Mouse (Mus musculus) CH12.LX (cell line): ENCODE measurements at regions not wholly inside any gene's neighbourhood (a gene's known extent, or its start where the extent isn't known, plus 50 kb on each side); places are given as distances from the start of the nearest gene placed in this dataset.

Experiments
- DNase-seq: peaks from one replicate; pipeline ENCODE4 v3.0.0-alpha.2; 2013; ENCODE audit errors: extremely low read depth
- H3K27ac ChIP-seq: 2 replicates; pipeline ENCODE4 v1.5.1; 2012; ENCODE audit warnings: low read depth, mild to moderate bottlenecking, control low read depth, moderate library complexity; ENCODE audit not compliant: insufficient read depth
- H3K27me3 ChIP-seq: replicated peaks from 2 replicates; pipeline ENCODE3; 2012; ENCODE audit warnings: inconsistent platforms
- H3K36me3 ChIP-seq, 2 experiments: replicated peaks in 1 of 2; 2 replicates each; pipeline versions ENCODE3 to v1.6.1; 2012; ENCODE audit warnings: inconsistent platforms in 1 of 2, low read length in 1 of 2, mild to moderate bottlenecking in 1 of 2, mixed read lengths in 1 of 2, moderate library complexity in 1 of 2; ENCODE audit not compliant: control insufficient read depth in 1 of 2, insufficient read depth in 1 of 2
- H3K4me1 ChIP-seq, 2 experiments: 2 replicates each; pipeline ENCODE4 v1.6.1; 2012; ENCODE audit warnings: inconsistent platforms in 1 of 2, moderate library complexity in 1 of 2; ENCODE audit not compliant: insufficient read depth in 2 of 2, control insufficient read depth in 1 of 2
- H3K4me2 ChIP-seq: 2 replicates; pipeline ENCODE4 v1.6.1; 2012; ENCODE audit warnings: low read depth, mild to moderate bottlenecking, control low read depth; ENCODE audit not compliant: poor library complexity, insufficient read depth, severe bottlenecking
- H3K4me3 ChIP-seq, 3 experiments: fragments of 150-350 bp in 1 of 3; sonication (generic) in 1 of 3; replicated peaks in 1 of 3; 2 replicates each; pipeline versions ENCODE3 to v1.5.1; 2011 to 2012; ENCODE audit warnings: low read depth in 2 of 3, low read length in 2 of 3, mild to moderate bottlenecking in 2 of 3, moderate library complexity in 2 of 3, control low read depth in 1 of 3, improper control_type of control experiment in 1 of 3, inconsistent platforms in 1 of 3, mixed read lengths in 1 of 3; ENCODE audit not compliant: poor library complexity in 1 of 3
- H3K79me2 ChIP-seq: replicated peaks from 2 replicates; pipeline ENCODE4 v1.6.1; 2012; ENCODE audit warnings: mild to moderate bottlenecking, moderate library complexity; ENCODE audit not compliant: control insufficient read depth, poor library complexity, insufficient read depth, severe bottlenecking; ENCODE audit errors: extremely low read depth
- H3K9ac ChIP-seq: 2 replicates; pipeline ENCODE4 v1.6.1; 2012; ENCODE audit warnings: low read depth, mild to moderate bottlenecking, control low read depth, moderate library complexity; ENCODE audit not compliant: insufficient read depth
- H3K9me3 ChIP-seq: replicated peaks from 2 replicates; pipeline ENCODE3; 2012; ENCODE audit warnings: low read length, inconsistent platforms, mixed read lengths
- BHLHE40 ChIP-seq: IDR thresholded peaks from 2 replicates; pipeline ENCODE4 v1.6.1; 2011; ENCODE audit warnings: mild to moderate bottlenecking, low read depth, low read length, improper control_type of control experiment
- CHD1 ChIP-seq: IDR thresholded peaks from 2 replicates; pipeline ENCODE4 v1.6.1; 2012; ENCODE audit warnings: low read depth, low read length, improper control_type of control experiment, inconsistent platforms
- CTCF ChIP-seq, 2 experiments: IDR thresholded peaks in 1 of 2; conservative IDR thresholded peaks in 1 of 2; 2 replicates each; pipeline ENCODE4 v1.5.1; 2011 to 2012; ENCODE audit warnings: low read depth in 2 of 2, low read length in 2 of 2, improper control_type of control experiment in 1 of 2, inconsistent platforms in 1 of 2, mild to moderate bottlenecking in 1 of 2, moderate library complexity in 1 of 2
- EP300 ChIP-seq: IDR thresholded peaks from 2 replicates; pipeline ENCODE4 v1.6.1; 2011; ENCODE audit warnings: low read length, improper control_type of control experiment
- ETS1 ChIP-seq: conservative IDR thresholded peaks from 2 replicates; pipeline ENCODE4 v1.6.1; 2012; ENCODE audit warnings: low read depth, mild to moderate bottlenecking, inconsistent platforms, low read length, improper control_type of control experiment, moderate library complexity
- GABPA ChIP-seq: IDR thresholded peaks from 2 replicates; pipeline ENCODE4 v1.6.1; 2012; ENCODE audit warnings: low read depth, low read length, improper control_type of control experiment, inconsistent platforms; ENCODE audit not compliant: insufficient replicate concordance
- KAT2A ChIP-seq: IDR thresholded peaks from 2 replicates; pipeline ENCODE4 v1.6.1; 2012; ENCODE audit warnings: low read length, improper control_type of control experiment, inconsistent platforms; ENCODE audit not compliant: insufficient replicate concordance
- MAFK ChIP-seq: IDR thresholded peaks from 2 replicates; pipeline ENCODE4 v1.6.1; 2011; ENCODE audit warnings: low read length, improper control_type of control experiment; ENCODE audit not compliant: insufficient replicate concordance
- MAX ChIP-seq: IDR thresholded peaks from 2 replicates; pipeline ENCODE4 v1.6.1; 2011; ENCODE audit warnings: low read length, improper control_type of control experiment
- MAZ ChIP-seq: IDR thresholded peaks from 2 replicates; pipeline ENCODE4 v1.6.1; 2012; ENCODE audit warnings: low read depth, mild to moderate bottlenecking, inconsistent platforms, low read length, improper control_type of control experiment, moderate library complexity
- MXI1 ChIP-seq: IDR thresholded peaks from 2 replicates; pipeline ENCODE4 v1.6.1; 2011; ENCODE audit warnings: mild to moderate bottlenecking, low read depth, low read length, improper control_type of control experiment
- MYC ChIP-seq: IDR thresholded peaks from 2 replicates; pipeline ENCODE4 v1.6.1; 2011; ENCODE audit warnings: low read depth, mild to moderate bottlenecking, improper control_type of control experiment, low read length
- NRF1 ChIP-seq: IDR thresholded peaks from 2 replicates; pipeline ENCODE4 v1.6.1; 2014; ENCODE audit warnings: low read depth, mild to moderate bottlenecking, inconsistent platforms, low read length, improper control_type of control experiment, moderate library complexity
- PAX5 ChIP-seq: IDR thresholded peaks from 2 replicates; pipeline ENCODE4 v1.6.1; 2012; ENCODE audit warnings: low read length, inconsistent platforms, mixed read lengths
- POLR2A ChIP-seq: IDR thresholded peaks from 2 replicates; pipeline ENCODE4 v1.6.1; 2011; ENCODE audit warnings: low read depth, mild to moderate bottlenecking, improper control_type of control experiment, low read length
- POLR2AphosphoS2 ChIP-seq: IDR thresholded peaks from 2 replicates; pipeline ENCODE4 v1.6.1; 2011; ENCODE audit warnings: low read depth, low read length, improper control_type of control experiment
- UBTF ChIP-seq: IDR thresholded peaks from 2 replicates; pipeline ENCODE4 v1.6.1; 2012; ENCODE audit warnings: low read depth, mild to moderate bottlenecking, inconsistent platforms, low read length, improper control_type of control experiment, moderate library complexity
- USF1 ChIP-seq: IDR thresholded peaks from 2 replicates; pipeline ENCODE4 v1.6.1; 2014; ENCODE audit warnings: low read depth, mild to moderate bottlenecking, inconsistent platforms, low read length, improper control_type of control experiment
- USF2 ChIP-seq: conservative IDR thresholded peaks from 2 replicates; pipeline ENCODE4 v1.6.1; 2011; ENCODE audit warnings: low read depth, low read length, improper control_type of control experiment
- ZC3H11A ChIP-seq: IDR thresholded peaks from 2 replicates; pipeline ENCODE4 v1.6.1; 2012; ENCODE audit warnings: low read depth, mild to moderate bottlenecking, inconsistent platforms, low read length, improper control_type of control experiment
- dilution Hi-C: fragments of 300-500 bp; cut with MboI; formaldehyde crosslinking; loops from 2 replicates; pipeline ENCODE4 v1.14.3; 2020; ENCODE audit warnings: low sequenced_read_pairs; ENCODE audit not compliant: extremely low pct_unique_long_range_greater_than_20kb, extremely low pct_ligation_motif_present
- in situ Hi-C: fragments of 300-500 bp; cut with MboI; formaldehyde crosslinking; loops from 3 replicates; pipeline ENCODE4 v1.14.3; 2019; ENCODE audit warnings: low sequenced_read_pairs, low pct_ligation_motif_present, low pct_unique_long_range_greater_than_20kb, mixed read lengths

DNA sequence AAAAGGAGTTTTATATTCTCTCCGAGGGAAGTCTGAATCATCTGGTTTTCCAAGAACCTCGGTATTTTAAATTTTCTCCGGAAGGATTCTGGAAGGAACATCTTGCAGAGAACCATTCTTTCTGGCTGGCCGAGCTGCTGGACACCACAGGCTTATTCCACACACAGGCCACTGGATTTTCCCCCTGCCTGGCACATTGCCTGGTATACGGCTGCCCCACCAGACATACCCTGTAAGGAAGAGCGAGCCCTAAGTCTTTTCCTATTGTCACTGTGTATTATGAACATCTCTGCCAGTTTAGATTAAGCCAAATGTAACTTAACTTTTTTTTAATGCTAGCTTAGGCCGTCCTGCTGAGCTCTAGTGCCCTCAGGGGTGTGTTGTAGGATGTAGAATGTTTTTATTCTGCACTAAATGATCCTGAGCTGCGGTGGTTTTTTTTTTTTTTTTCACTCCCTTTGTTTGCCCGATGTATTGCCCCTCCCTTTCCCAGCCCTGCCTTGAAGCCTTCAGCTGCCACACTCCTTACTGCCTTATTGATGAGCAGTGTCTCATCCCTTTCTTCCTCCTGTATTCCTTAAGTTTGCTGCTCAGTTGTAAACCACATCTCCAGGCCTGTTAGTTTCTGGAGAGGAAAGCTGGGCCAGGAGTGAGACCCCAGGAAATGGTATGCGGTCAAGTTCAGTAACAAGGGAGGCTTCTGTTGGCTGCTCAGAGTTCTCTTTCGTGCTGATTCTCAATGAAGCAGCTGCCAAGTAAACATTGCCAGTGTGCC, 164.3 kb downstream of the Faxc start:
- Histone ChIP-seq H3K27ac (no peak overlapping the region), H3K9me3 (no peaks in the 10 kb centered on the region), H3K9ac (no peak overlapping the region), H3K36me3 (no peaks in the 10 kb centered on the region), H3K79me2 (no peaks in the 10 kb centered on the region), H3K27me3 (peaks cover 22% of the 10 kb centered on the region), H3K4me3 (no peak overlapping the region), H3K4me1 (peaks cover 0 to 13% of the 10 kb centered on the region in 2 experiments; a peak in 2 of 4 replicates), H3K4me2 (no peak overlapping the region)
- dilution Hi-C loops (no loop called here), in situ Hi-C loops (no loop called here)
- TF ChIP-seq MAX = no peak
- TF ChIP-seq ETS1 = no peak
- no peak for TF ChIP-seq PAX5
- no peak for TF ChIP-seq MAZ
- no peak for TF ChIP-seq USF1
- TF ChIP-seq POLR2AphosphoS2 = no peak
- TF ChIP-seq USF2 = no peak
- no peak for TF ChIP-seq CTCF (conservative IDR thresholded peaks at IDR 0.05 in 1 of 2, IDR thresholded peaks at IDR 0.05 in 1 of 2; ENCODE audit: low read depth in 2 of 2, low read length in 2 of 2)
- TF ChIP-seq ZC3H11A = no peak
- no peak for TF ChIP-seq KAT2A
- no peak for TF ChIP-seq POLR2A
- TF ChIP-seq MXI1 = no peak
- TF ChIP-seq GABPA = no peak
- TF ChIP-seq MYC = no peak
- TF ChIP-seq UBTF = no peak
- TF ChIP-seq CHD1 = no peak
- no peak for DNase-seq

DNA sequence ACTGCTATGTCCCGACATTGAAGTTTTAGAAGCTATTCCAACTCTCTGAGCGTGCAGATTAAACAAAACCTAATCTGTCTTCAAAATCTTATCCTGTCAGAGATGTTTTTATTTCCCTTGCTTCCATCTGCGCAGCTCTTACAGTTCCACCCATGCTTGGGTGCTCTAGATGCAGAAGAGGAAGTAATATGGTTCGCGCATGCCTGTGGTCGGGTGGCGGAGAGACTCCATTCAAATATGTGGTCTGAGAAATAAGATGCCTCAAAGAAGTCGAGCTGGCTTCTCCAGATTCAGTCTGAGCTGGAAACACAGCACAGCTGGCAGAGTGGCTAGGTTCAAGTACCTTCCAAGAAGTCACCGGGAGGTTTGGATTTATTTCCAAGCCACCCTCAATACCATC, 167.5 kb downstream of the Faxc start:
- Histone ChIP-seq H3K9ac (no peak overlapping the region), H3K4me2 (no peak overlapping the region), H3K9me3 (no peaks in the 10 kb centered on the region), H3K27ac (no peak overlapping the region), H3K4me3 (no peak overlapping the region), H3K36me3 (no peaks in the 10 kb centered on the region), H3K4me1 (peaks cover 0 to 13% of the 10 kb centered on the region in 2 experiments; a peak in 2 of 4 replicates), H3K27me3 (peaks cover 29% of the 10 kb centered on the region), H3K79me2 (no peaks in the 10 kb centered on the region)
- TF ChIP-seq BHLHE40 (peak; percentile 80), EP300 (0 out of 2 replicates have a peak, but pooled peaks have one; percentile 6), ZC3H11A (no peak), NRF1 (peak; percentile 75), MAFK (0 out of 2 replicates have a peak, but pooled peaks have one; percentile 30)
- in situ Hi-C loops = no loop called here
- peak; percentile 82 for DNase-seq
- dilution Hi-C loops = no loop called here
